Mouse (Mus musculus): ENCODE measurements at regions not wholly inside any gene's neighbourhood (a gene's known extent, or its start where the extent isn't known, plus 50 kb on each side); places are given as distances from the start of the nearest gene placed in this dataset.
"Not testable (repeated sequence)": the region's sequence is repeated elsewhere in the genome, so short reads cannot be mapped to it uniquely, and the experiment has no call there.

DNA sequence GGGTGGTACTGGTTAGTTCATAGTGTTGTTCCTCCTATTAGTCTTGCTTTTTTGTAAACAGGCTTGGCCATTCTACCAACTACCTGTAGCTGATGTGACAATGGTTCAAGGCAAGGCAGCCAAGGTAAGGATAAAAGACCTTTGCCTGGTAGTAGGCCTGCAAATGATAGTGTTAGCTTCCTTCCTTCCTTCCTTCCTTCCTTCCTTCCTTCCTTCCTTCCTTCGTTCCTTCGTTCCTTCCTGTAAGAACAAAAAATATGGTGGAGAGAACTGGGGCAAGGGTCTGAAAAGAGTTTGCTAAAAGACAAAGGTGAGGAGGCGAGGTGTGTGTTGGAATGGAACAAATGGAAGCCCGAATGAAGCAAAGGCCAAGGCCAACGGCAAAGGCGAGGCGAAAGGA lies 84.8 kb upstream of the Ezh2 start:
- H3K4me2 ChIP-seq; H3K27ac ChIP-seq (ENCODE audit: low read depth, low read length); H3K4me3 ChIP-seq (ENCODE audit: low read depth, low read length); ATAC-seq (ENCODE audit: low FRiP score); H3K9ac ChIP-seq (ENCODE audit: low read length); H3K9me3 ChIP-seq (ENCODE audit: control insufficient read depth, low read length); H3K36me3 ChIP-seq (ENCODE audit: control insufficient read depth, insufficient read depth, low read length); H3K27me3 ChIP-seq (ENCODE audit: control insufficient read depth, insufficient read depth, low read length); DNase-seq (ENCODE audit: low spot score, missing footprints); H3K4me1 ChIP-seq (ENCODE audit: control insufficient read depth, insufficient read depth, low read length): not testable (repeated sequence)
- WGBS = 73% methylated on average over 2 of the region's 7 CpGs

DNA sequence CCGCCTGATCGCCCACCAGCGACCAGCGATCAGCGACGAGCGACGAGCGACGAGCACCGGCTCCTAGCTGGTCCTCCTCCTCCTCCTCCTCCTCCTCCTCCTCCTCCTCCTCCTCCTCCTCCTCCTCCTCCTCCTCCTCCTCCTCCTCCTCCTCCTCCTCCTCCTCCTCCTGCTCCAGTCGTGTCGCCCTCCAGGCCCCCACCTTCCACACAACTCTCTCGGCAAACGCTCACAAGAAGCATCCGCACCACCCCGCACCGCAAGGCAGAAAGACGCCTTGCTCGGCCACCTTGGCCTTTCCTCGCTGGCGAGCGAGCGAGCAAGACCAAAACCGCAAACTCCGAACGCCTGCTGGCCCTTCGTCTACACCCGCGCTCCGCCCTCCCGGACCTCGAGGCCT lies 77.6 kb upstream of the Ezh2 start:
- DNase-seq (ENCODE audit: low spot score, missing footprints); H3K4me1 ChIP-seq (ENCODE audit: control insufficient read depth, insufficient read depth, low read length); H3K9me3 ChIP-seq (ENCODE audit: control insufficient read depth, low read length); H3K27me3 ChIP-seq (ENCODE audit: control insufficient read depth, insufficient read depth, low read length); H3K36me3 ChIP-seq (ENCODE audit: control insufficient read depth, insufficient read depth, low read length); H3K27ac ChIP-seq (ENCODE audit: low read depth, low read length); H3K9ac ChIP-seq (ENCODE audit: low read length); ATAC-seq (ENCODE audit: low FRiP score): not testable (repeated sequence)
- WGBS = 19% methylated on average over 3 of the region's 33 CpGs
- Histone ChIP-seq H3K4me2 (peak overlapping the region; percentile 30; the same call in 1 of the 2 replicates), H3K4me3 (ENCODE audit: low read depth, low read length) (peak overlapping the region; percentile 19; the same call in 1 of the 2 replicates)

GRCm38 (mm10) chr6:47652880-47653279 lies 57.7 kb upstream of the Ezh2 start:
- not testable (repeated sequence) for H3K9me3 ChIP-seq (ENCODE audit: control insufficient read depth, low read length); H3K27me3 ChIP-seq (ENCODE audit: control insufficient read depth, insufficient read depth, low read length); DNase-seq (ENCODE audit: low spot score, missing footprints); H3K9ac ChIP-seq (ENCODE audit: low read length); H3K4me2 ChIP-seq; H3K4me1 ChIP-seq (ENCODE audit: control insufficient read depth, insufficient read depth, low read length); ATAC-seq (ENCODE audit: low FRiP score); H3K4me3 ChIP-seq (ENCODE audit: low read depth, low read length); H3K36me3 ChIP-seq (ENCODE audit: control insufficient read depth, insufficient read depth, low read length); H3K27ac ChIP-seq (ENCODE audit: low read depth, low read length)
- 62% methylated on average over 2 of the region's 3 CpGs for WGBS

GRCm38 (mm10) chr6:47651385-47651718 lies 56.2 kb upstream of the Ezh2 start:
- not testable (repeated sequence) for H3K36me3 ChIP-seq (ENCODE audit: control insufficient read depth, insufficient read depth, low read length); DNase-seq (ENCODE audit: low spot score, missing footprints); H3K4me1 ChIP-seq (ENCODE audit: control insufficient read depth, insufficient read depth, low read length); H3K27me3 ChIP-seq (ENCODE audit: control insufficient read depth, insufficient read depth, low read length); ATAC-seq (ENCODE audit: low FRiP score); H3K9me3 ChIP-seq (ENCODE audit: control insufficient read depth, low read length)
- Histone ChIP-seq H3K27ac (ENCODE audit: low read depth, low read length) (0 out of 2 replicates have a peak overlapping the region, but pooled peaks have one; percentile 25), H3K9ac (ENCODE audit: low read length) (peak overlapping the region; percentile 63), H3K4me3 (ENCODE audit: low read depth, low read length) (peak overlapping the region; percentile 58), H3K4me2 (peak overlapping the region; percentile 71)
- under 1% methylated on average over 22 of the region's 23 CpGs for WGBS

- Histone ChIP-seq H3K4me2 (peak overlapping the region; percentile 71), H3K4me3 (ENCODE audit: low read depth, low read length) (peak overlapping the region; percentile 58), H3K36me3 (ENCODE audit: control insufficient read depth, insufficient read depth, low read length) (no peaks in the 10 kb centered on the region), H3K4me1 (ENCODE audit: control insufficient read depth, insufficient read depth, low read length) (no peaks in the 10 kb centered on the region), H3K9me3 (ENCODE audit: control insufficient read depth, low read length) (no peaks in the 10 kb centered on the region), H3K27me3 (ENCODE audit: control insufficient read depth, insufficient read depth, low read length) (no peaks in the 10 kb centered on the region), H3K9ac (ENCODE audit: low read length) (peak overlapping the region; percentile 63), H3K27ac (ENCODE audit: low read depth, low read length) (0 out of 2 replicates have a peak overlapping the region, but pooled peaks have one; percentile 25)
- WGBS = 3% methylated on average over 46 of the region's 46 CpGs
- DNase-seq (ENCODE audit: low spot score, missing footprints) (peak; percentile 99), ATAC-seq (ENCODE audit: low FRiP score) (peak; percentile 98)
These were observed 55.6 kb upstream of the Ezh2 start for GRCm38 (mm10) chr6:47650463-47651384.

- ATAC-seq (ENCODE audit: low FRiP score) = no peak
- no peak overlapping the region for H3K4me3 ChIP-seq (ENCODE audit: low read depth, low read length)
- no peak overlapping the region for H3K9ac ChIP-seq (ENCODE audit: low read length)
- no peaks in the 10 kb centered on the region for H3K9me3 ChIP-seq (ENCODE audit: control insufficient read depth, low read length)
- DNase-seq (ENCODE audit: low spot score, missing footprints) = no peak
- WGBS = 89% methylated on average over 6 of the region's 6 CpGs
- H3K36me3 ChIP-seq (ENCODE audit: control insufficient read depth, insufficient read depth, low read length) = no peaks in the 10 kb centered on the region
- no peak overlapping the region for H3K27ac ChIP-seq (ENCODE audit: low read depth, low read length)
- H3K4me2 ChIP-seq = no peak overlapping the region
- no peaks in the 10 kb centered on the region for H3K27me3 ChIP-seq (ENCODE audit: control insufficient read depth, insufficient read depth, low read length)
- H3K4me1 ChIP-seq (ENCODE audit: control insufficient read depth, insufficient read depth, low read length) = no peaks in the 10 kb centered on the region
These were observed 54.8 kb upstream of the Ezh2 start for GRCm38 (mm10) chr6:47649961-47650360.

- H3K36me3 ChIP-seq (ENCODE audit: control insufficient read depth, insufficient read depth, low read length) = no peaks in the 10 kb centered on the region
- ATAC-seq (ENCODE audit: low FRiP score) = no peak
- no peaks in the 10 kb centered on the region for H3K27me3 ChIP-seq (ENCODE audit: control insufficient read depth, insufficient read depth, low read length)
- no peak overlapping the region for H3K4me2 ChIP-seq
- H3K27ac ChIP-seq (ENCODE audit: low read depth, low read length) = no peak overlapping the region
- no peaks in the 10 kb centered on the region for H3K9me3 ChIP-seq (ENCODE audit: control insufficient read depth, low read length)
- H3K4me1 ChIP-seq (ENCODE audit: control insufficient read depth, insufficient read depth, low read length) = no peaks in the 10 kb centered on the region
- no peak overlapping the region for H3K9ac ChIP-seq (ENCODE audit: low read length)
- DNase-seq (ENCODE audit: low spot score, missing footprints) = no peak
- no peak overlapping the region for H3K4me3 ChIP-seq (ENCODE audit: low read depth, low read length)
- WGBS = 79% methylated on average over 5 of the region's 5 CpGs
These were observed 54.4 kb upstream of the Ezh2 start for GRCm38 (mm10) chr6:47649451-47649931.

DNA sequence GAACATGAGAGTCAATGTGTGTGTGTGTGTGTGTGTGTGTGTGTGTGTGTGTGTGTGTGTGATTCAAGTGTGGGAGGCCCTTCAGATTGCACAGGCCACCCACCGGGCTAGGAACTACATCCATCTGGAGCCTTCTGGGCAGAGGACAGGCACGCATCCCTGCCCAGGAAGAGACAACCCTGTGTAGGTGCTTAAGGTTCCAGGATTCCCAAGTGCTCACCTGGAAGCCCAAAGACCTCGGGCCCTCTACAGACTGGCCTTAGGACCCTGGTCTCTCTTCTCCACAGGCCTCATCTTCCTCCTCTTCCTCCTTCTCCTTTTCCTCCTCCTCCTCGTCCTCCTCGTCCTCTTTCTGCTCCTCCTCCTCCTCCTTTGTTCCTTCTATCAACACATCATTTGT lies 53.8 kb upstream of the Ezh2 start:
- no peaks in the 10 kb centered on the region for H3K4me1 ChIP-seq (ENCODE audit: control insufficient read depth, insufficient read depth, low read length)
- no peak overlapping the region for H3K9ac ChIP-seq (ENCODE audit: low read length)
- DNase-seq (ENCODE audit: low spot score, missing footprints) = no peak

GRCm38 (mm10) chr6:47648316-47648715 lies 53.2 kb upstream of the Ezh2 start:
- no peak for DNase-seq (ENCODE audit: low spot score, missing footprints)
- no peaks in the 10 kb centered on the region for H3K27me3 ChIP-seq (ENCODE audit: control insufficient read depth, insufficient read depth, low read length)
- no peaks in the 10 kb centered on the region for H3K9me3 ChIP-seq (ENCODE audit: control insufficient read depth, low read length)
- no peak overlapping the region for H3K27ac ChIP-seq (ENCODE audit: low read depth, low read length)
- 93% methylated on average over 7 of the region's 7 CpGs for WGBS
- no peaks in the 10 kb centered on the region for H3K4me1 ChIP-seq (ENCODE audit: control insufficient read depth, insufficient read depth, low read length)
- H3K4me3 ChIP-seq (ENCODE audit: low read depth, low read length) = no peak overlapping the region
- H3K36me3 ChIP-seq (ENCODE audit: control insufficient read depth, insufficient read depth, low read length) = no peaks in the 10 kb centered on the region
- no peak overlapping the region for H3K9ac ChIP-seq (ENCODE audit: low read length)
- ATAC-seq (ENCODE audit: low FRiP score) = no peak
- no peak overlapping the region for H3K4me2 ChIP-seq

More for the DNA sequence above, 53.8 kb upstream of the Ezh2 start:
- H3K4me3 ChIP-seq (ENCODE audit: low read depth, low read length) = no peak overlapping the region
- H3K36me3 ChIP-seq (ENCODE audit: control insufficient read depth, insufficient read depth, low read length) = no peaks in the 10 kb centered on the region
- no peaks in the 10 kb centered on the region for H3K27me3 ChIP-seq (ENCODE audit: control insufficient read depth, insufficient read depth, low read length)
- H3K4me2 ChIP-seq = no peak overlapping the region
- no peak for ATAC-seq (ENCODE audit: low FRiP score)
- no peaks in the 10 kb centered on the region for H3K9me3 ChIP-seq (ENCODE audit: control insufficient read depth, low read length)
- 81% methylated on average over 5 of the region's 5 CpGs for WGBS
- H3K27ac ChIP-seq (ENCODE audit: low read depth, low read length) = no peak overlapping the region

Data from midbrain, embryonic 11.5 days (tissue).